Comparison of ENCODE assay signal across 8 mouse cellular contexts in genomic region chr8:70700555-70700922, GRCm38 (mm10). TPM values are rescaled to one million over a fixed set of nuclear protein-coding genes. Genes with fewer than 3 reads are reported as not detected.
A peak's percentile ranks its signal among the peaks of the same experiment; 100 is the strongest.
DNase-seq lines count a peak whose midpoint lies in the region; ATAC-seq and TF ChIP-seq lines count a peak whose summit lies in the region.

No protein-coding gene starts in this region.

- DNase-seq in cerebellum, adult 11-12 months = peak; percentile 89
- peak; percentile 83 for DNase-seq in heart, postnatal 25 days (ENCODE audit: low spot score)
- peak; percentile 73 to 89 for DNase-seq in layer of hippocampus, adult 18-20 months (ENCODE audit: low spot score in 2 of 2)
- DNase-seq in lung, adult 18-20 months = peak; percentile 91 to 95
- peak; percentile 93 for DNase-seq in testis, postnatal 10 days (ENCODE audit: low spot score)

- H3K4me2 ChIP-seq in forebrain, embryonic 15.5 days (replicated peaks) = peak overlapping the region; percentile 69
- H3K4me2 ChIP-seq in neural tube, embryonic 15.5 days = peak overlapping the region; percentile 70

- peak overlapping the region; percentile 90 for H3K4me3 ChIP-seq in E14TG2a.4 (replicated peaks; ENCODE audit: low read length)
- H3K4me3 ChIP-seq in forebrain, embryonic 15.5 days = peak overlapping the region; percentile 95
- peak overlapping the region; percentile 68 for H3K4me3 ChIP-seq in neural tube, embryonic 15.5 days (replicated peaks)

- WGBS in forebrain, embryonic 15.5 days = 0% methylated on average over 20 of the region's 20 CpGs
- under 1% methylated on average over 20 of the region's 20 CpGs for WGBS in neural tube, embryonic 15.5 days

- H3K27ac ChIP-seq in forebrain, embryonic 15.5 days (replicated peaks) = peak overlapping the region; percentile 98
- H3K27ac ChIP-seq in neural tube, embryonic 15.5 days (replicated peaks) = peak overlapping the region; percentile 99

- no peaks in the 10 kb centered on the region for H3K27me3 ChIP-seq in E14TG2a.4 (ENCODE audit: insufficient read depth, low read length)
- H3K27me3 ChIP-seq in forebrain, embryonic 15.5 days = no peaks in the 10 kb centered on the region
- no peaks in the 10 kb centered on the region for H3K27me3 ChIP-seq in neural tube, embryonic 15.5 days (replicated peaks)

- no peaks in the 10 kb centered on the region for H3K9me3 ChIP-seq in E14TG2a.4 (ENCODE audit: low read length)
- no peaks in the 10 kb centered on the region for H3K9me3 ChIP-seq in forebrain, embryonic 15.5 days
- H3K9me3 ChIP-seq in neural tube, embryonic 15.5 days (replicated peaks) = no peaks in the 10 kb centered on the region

- peaks cover 4% of the 10 kb centered on the region; the same call in 1 of the 2 replicates for H3K36me3 ChIP-seq in E14TG2a.4 (ENCODE audit: insufficient read depth, low read length)
- H3K36me3 ChIP-seq in forebrain, embryonic 15.5 days = peaks cover 3% of the 10 kb centered on the region; the same call in 1 of the 2 replicates
- no peaks in the 10 kb centered on the region; the same call in 1 of the 2 replicates for H3K36me3 ChIP-seq in neural tube, embryonic 15.5 days

- H3K9ac ChIP-seq in forebrain, embryonic 15.5 days (replicated peaks) = peak overlapping the region; percentile 100
- H3K9ac ChIP-seq in neural tube, embryonic 15.5 days (replicated peaks) = peak overlapping the region; percentile 93

- H3K4me1 ChIP-seq in E14TG2a.4 (replicated peaks; ENCODE audit: low read depth, low read length) = peaks cover 35% of the 10 kb centered on the region
- H3K4me1 ChIP-seq in forebrain, embryonic 15.5 days = peaks cover 62% of the 10 kb centered on the region
- H3K4me1 ChIP-seq in neural tube, embryonic 15.5 days = peaks cover 62% of the 10 kb centered on the region

- intact Hi-C loops in heart, postnatal 25 days (cut with DNase I) = loop anchor here (1.0 to 2.0 kb wide), 2 partner anchors 27 to 70 kb away; partner anchors contain the start of gene Lsm4

- peak; percentile 16; the same call in 1 of the 2 replicates for ATAC-seq in forebrain, embryonic 15.5 days (replicated peaks)
- peak; percentile 29 for ATAC-seq in neural tube, embryonic 15.5 days (ENCODE audit: low FRiP score)

- no peak for TF ChIP-seq CTCF in E14TG2a.4 (conservative IDR thresholded peaks at IDR 0.05; ENCODE audit: low read length)

RNA-seq across cellular contexts. Expression of gene Jund, which starts 1.8 kb away (rescaled TPM):
- polyA plus RNA-seq in forebrain, embryonic 15.5 days (2015; fragmentation: Nextera tagmentation; extraction: Ambion mirVana) = 89.0 and 96.0 TPM in 2 replicates
- 100 to 1,000 TPM; 136 to 141 TPM for total RNA-seq in heart, postnatal 25 days (2021)
- 100 to 1,000 TPM; 186 to 200 TPM for total RNA-seq in layer of hippocampus, adult 18-20 months (2021)
- polyA plus RNA-seq in neural tube, embryonic 15.5 days (2015; fragmentation: Nextera tagmentation; extraction: Ambion mirVana) = 73.7 and 82.7 TPM in 2 replicates

RNA-seq across cellular contexts. Expression of gene Iqcn, which starts 2.7 kb away (rescaled TPM):
- polyA plus RNA-seq in forebrain, embryonic 15.5 days (2015; fragmentation: Nextera tagmentation; extraction: Ambion mirVana) = 0.13 and 0.14 TPM in 2 replicates
- not detected for total RNA-seq in heart, postnatal 25 days (2021)
- under 1 TPM in 1 of 2 experiments, not detected in 1; 0.07 TPM for total RNA-seq in layer of hippocampus, adult 18-20 months (2021)
- polyA plus RNA-seq in neural tube, embryonic 15.5 days (2015; fragmentation: Nextera tagmentation; extraction: Ambion mirVana) = 0.04 and 0.09 TPM in 2 replicates

RNA-seq across cellular contexts. Expression of gene Gm3336, which starts 17.8 kb away (rescaled TPM):
- not detected in 2 replicates for polyA plus RNA-seq in forebrain, embryonic 15.5 days (2015; fragmentation: Nextera tagmentation; extraction: Ambion mirVana)
- total RNA-seq in heart, postnatal 25 days (2021) = not detected
- total RNA-seq in layer of hippocampus, adult 18-20 months (2021) = not detected
- not detected in 2 replicates for polyA plus RNA-seq in neural tube, embryonic 15.5 days (2015; fragmentation: Nextera tagmentation; extraction: Ambion mirVana)

RNA-seq across cellular contexts. Expression of gene Pde4c, which starts 23.0 kb away (rescaled TPM):
- polyA plus RNA-seq in forebrain, embryonic 15.5 days (2015; fragmentation: Nextera tagmentation; extraction: Ambion mirVana) = 0.13 and 0.22 TPM in 2 replicates
- 1 to 10 TPM; 2.5 to 3.7 TPM for total RNA-seq in heart, postnatal 25 days (2021)
- 1 to 10 TPM; 1.0 to 1.3 TPM for total RNA-seq in layer of hippocampus, adult 18-20 months (2021)
- polyA plus RNA-seq in neural tube, embryonic 15.5 days (2015; fragmentation: Nextera tagmentation; extraction: Ambion mirVana) = 0.17 and 0.40 TPM in 2 replicates

RNA-seq across cellular contexts. Expression of gene Lsm4, which starts 27.5 kb away (rescaled TPM):
- polyA plus RNA-seq in forebrain, embryonic 15.5 days (2015; fragmentation: Nextera tagmentation; extraction: Ambion mirVana) = 211 and 228 TPM in 2 replicates
- total RNA-seq in heart, postnatal 25 days (2021) = 10 to 100 TPM; 60.6 to 62.9 TPM
- total RNA-seq in layer of hippocampus, adult 18-20 months (2021) = 10 to 100 TPM; 63.8 to 71.5 TPM
- polyA plus RNA-seq in neural tube, embryonic 15.5 days (2015; fragmentation: Nextera tagmentation; extraction: Ambion mirVana) = 191 and 206 TPM in 2 replicates

Comparison
In these comparisons a context has a peak if more than half of its experiments do, and no peak if none do; other contexts are left out.
1. Peak in every context shown above with its lines: DNase-seq, ATAC-seq, H3K4me3 ChIP-seq and H3K27ac ChIP-seq.